Mouse (Mus musculus) cerebellum, adult 2 months (tissue): ENCODE measurements around the gene Hlf.

Source experiments
- CTCF ChIP-seq: fragments of 200-500 bp; IDR thresholded peaks from 2 replicates; pipeline ENCODE4 v1.5.1; 2011; ENCODE audit warnings: low read depth, mild to moderate bottlenecking, control low read depth, low read length, moderate library complexity, borderline replicate concordance; ENCODE audit not compliant: insufficient read depth
- POLR2A ChIP-seq: fragments of 200-500 bp; IDR thresholded peaks from 2 replicates; pipeline ENCODE4 v1.6.1; 2011; ENCODE audit warnings: low read length, control low read depth, borderline replicate concordance; ENCODE audit not compliant: insufficient read depth

- TF ChIP-seq CTCF (no peak), POLR2A (no peak)
Observed at GRCm38 (mm10) chr11:90364865-90365264, 25.8 kb downstream of the Hlf start.
